Mouse (Mus musculus) ovary, adult 2 months (tissue): ENCODE data around the gene Maged2. TPM values are rescaled to one million over a fixed set of nuclear protein-coding genes. Genes with fewer than 3 reads are reported as not detected.

ENCODE experiments used
- polyA plus RNA-seq: library from polyadenylated mRNA; depleted of rRNA; stranded (reverse); fragments of >200 nt; gene quantifications from 2 replicates; pipeline ENCODE4 v1.2.3, GENCODE M21; 2012; rRNA removed

Maged2 gene
- 136 and 143 TPM in 2 replicates for polyA plus RNA-seq

DNA sequence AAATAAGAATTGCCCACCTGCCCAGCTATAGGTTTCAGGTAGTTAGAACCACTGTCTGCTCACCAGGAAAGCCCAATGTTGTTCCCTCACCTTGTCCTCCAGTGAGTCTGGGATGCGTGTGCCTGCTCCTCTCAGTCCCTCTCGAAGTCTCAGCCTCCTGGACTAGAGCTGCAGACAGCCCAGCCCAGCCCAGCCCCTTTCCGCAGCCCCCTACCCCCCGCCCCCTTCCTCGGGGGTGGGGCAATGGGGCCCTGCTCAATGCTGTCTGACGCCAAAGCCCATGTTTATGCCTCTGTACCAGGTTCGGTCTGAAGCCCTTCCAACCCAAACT lies at the start of gene Maged2:
Gene Maged2, minus strand, starts transcription at position 207 of the 331 bp plus-strand sequence.

Other genes starting within 250 kb of the Maged2 start
- 5.1 and 5.2 TPM in 2 replicates for gene Pfkfb1, start 226.1 kb downstream of the Maged2 start, polyA plus RNA-seq
- 13.7 and 14.0 TPM in 2 replicates for gene Apex2, start 224.5 kb downstream of the Maged2 start, polyA plus RNA-seq
- 12.9 and 14.1 TPM in 2 replicates for gene Tro, start 156.8 kb downstream of the Maged2 start, polyA plus RNA-seq
- 8.8 and 9.1 TPM in 2 replicates for gene Gnl3l, start 203.0 kb upstream of the Maged2 start, polyA plus RNA-seq
- gene Fgd1, start 231.8 kb upstream of the Maged2 start, polyA plus RNA-seq = 24.2 and 27.3 TPM in 2 replicates